Mouse (Mus musculus) liver, adult 2 months (tissue): Measurements from ENCODE around the gene Gm10644.

Experiments used
- CTCF ChIP-seq: fragments of 200-500 bp; IDR thresholded peaks from 2 replicates; pipeline ENCODE4 v1.5.1; 2011; ENCODE audit warnings: low read depth, low read length, control low read depth
- POLR2A ChIP-seq: fragments of 200-500 bp; IDR thresholded peaks from 2 replicates; pipeline ENCODE4 v1.6.1; 2011; ENCODE audit warnings: low read length, control low read depth; ENCODE audit not compliant: insufficient read depth; ENCODE audit errors: extremely low read depth

DNA sequence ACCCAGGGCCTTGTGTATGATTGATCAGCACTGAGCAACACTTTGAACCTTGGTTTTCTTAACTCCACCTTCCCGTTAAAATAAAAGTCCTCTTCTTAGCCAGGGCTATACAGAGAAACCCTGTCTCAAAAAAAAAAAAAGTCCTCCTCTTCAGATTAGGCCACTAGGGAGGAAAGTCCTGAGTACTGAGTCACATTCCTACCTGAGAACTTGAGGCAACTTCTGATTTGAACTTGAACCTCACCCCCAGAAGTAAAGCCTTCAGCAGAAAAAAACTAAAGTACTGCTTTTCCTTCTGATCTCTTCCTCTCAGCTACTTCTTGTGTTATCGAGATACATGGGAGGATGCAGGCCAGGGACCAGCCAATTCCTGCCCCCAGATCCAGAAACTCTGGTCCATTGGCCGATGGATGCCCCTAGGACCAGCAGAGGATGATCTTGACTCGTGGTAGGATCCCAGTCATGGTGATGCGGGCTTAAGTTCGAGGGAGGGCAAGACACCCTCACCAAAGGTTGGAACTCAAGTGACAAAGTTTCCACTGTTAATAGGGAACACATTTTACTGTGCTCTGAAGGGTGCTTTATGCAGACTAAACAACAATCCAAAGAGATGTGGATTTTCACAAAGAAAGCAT is 48.7 kb upstream of the Gm10644 start:
- TF ChIP-seq POLR2A (no peak), CTCF (no peak)
